Mouse (Mus musculus) bone marrow, adult 2 months (tissue): Measurements from ENCODE around the gene Ipo9.

Source experiments
- CTCF ChIP-seq: fragments of 200-500 bp; IDR thresholded peaks from 2 replicates; pipeline ENCODE4 v1.5.1; 2011; ENCODE audit warnings: low read length, control low read depth; ENCODE audit not compliant: control insufficient read depth, insufficient read depth
- POLR2A ChIP-seq: fragments of 200-500 bp; IDR thresholded peaks from 2 replicates; pipeline ENCODE4 v1.6.1; 2011; ENCODE audit warnings: low read depth, mild to moderate bottlenecking, control low read depth, low read length, borderline replicate concordance; ENCODE audit not compliant: control insufficient read depth

DNA sequence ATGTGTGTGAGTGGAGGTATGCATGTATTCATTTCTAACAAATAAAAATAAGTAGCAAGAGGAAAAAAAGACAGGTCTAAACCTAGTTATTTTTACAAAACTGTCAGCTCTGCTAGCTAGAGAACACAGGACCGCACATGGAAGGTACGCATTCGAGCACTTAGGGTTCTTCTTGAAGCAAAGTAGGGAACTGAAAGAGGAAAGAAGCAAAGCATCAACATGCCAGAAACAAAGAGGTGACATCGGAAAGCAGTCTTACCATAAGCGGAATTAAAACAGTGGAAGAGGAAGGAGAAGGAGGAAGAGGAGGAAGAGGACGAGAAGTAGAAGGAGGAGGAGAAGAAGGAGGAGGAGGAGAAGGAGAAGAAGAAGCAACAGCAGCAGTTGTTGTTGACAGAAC is 2.9 kb downstream of the Ipo9 start:
- TF ChIP-seq CTCF, result no peak
- no peak for TF ChIP-seq POLR2A
